Mouse (Mus musculus) C2C12 (cell line): ENCODE measurements around the gene Shisa7.

Experiments
- CEBPB ChIP-seq: IDR thresholded peaks from one replicate; pipeline ENCODE4 v1.6.1; 2011; ENCODE audit warnings: low read depth, mild to moderate bottlenecking, control low read depth, moderate library complexity
- CTCF ChIP-seq: IDR thresholded peaks from one replicate; pipeline ENCODE4 v1.5.1; 2011; ENCODE audit not compliant: control insufficient read depth, insufficient read depth, insufficient read length
- FOSL1 ChIP-seq: IDR thresholded peaks from one replicate; pipeline ENCODE4 v1.8.0; 2011; ENCODE audit warnings: mild to moderate bottlenecking, low read length; ENCODE audit not compliant: poor library complexity, insufficient read depth, severe bottlenecking
- MYOD1 ChIP-seq: IDR thresholded peaks from one replicate; pipeline ENCODE4 v1.6.1; 2011; ENCODE audit warnings: low read depth; ENCODE audit not compliant: control insufficient read depth, insufficient read length
- MYOG ChIP-seq: IDR thresholded peaks from one replicate; pipeline ENCODE4 v1.6.1; 2011; ENCODE audit not compliant: control insufficient read depth, insufficient read length; ENCODE audit errors: extremely low read depth
- USF1 ChIP-seq: IDR thresholded peaks from one replicate; pipeline ENCODE4 v1.6.1; 2011; ENCODE audit warnings: low read depth, mild to moderate bottlenecking, control low read depth, moderate library complexity

GRCm38 (mm10) chr7:4865090-4865489, 20.6 kb upstream of the Shisa7 start:
- TF ChIP-seq CTCF (no peak), USF1 (no peak), FOSL1 (no peak), MYOG (no peak), CEBPB (no peak), MYOD1 (no peak)
